Mouse (Mus musculus) thymus, adult 2 months (tissue): ENCODE measurements around the gene Rab35.

Experiments
- CTCF ChIP-seq: fragments of 200-500 bp; IDR thresholded peaks from 2 replicates; pipeline ENCODE4 v1.5.1; 2012; ENCODE audit warnings: mild to moderate bottlenecking, control low read depth, low read length, moderate library complexity, borderline replicate concordance; ENCODE audit not compliant: control insufficient read depth, poor library complexity, insufficient read depth; ENCODE audit errors: extremely low read depth
- POLR2A ChIP-seq: fragments of 200-500 bp; IDR thresholded peaks from 2 replicates; pipeline ENCODE4 v1.6.1; 2012; ENCODE audit warnings: mild to moderate bottlenecking, low read length, control low read depth, moderate library complexity; ENCODE audit not compliant: control insufficient read depth, poor library complexity, insufficient read depth; ENCODE audit errors: extremely low read depth

GRCm38 (mm10) chr5:115695191-115695770 is 63.6 kb downstream of the Rab35 start:
- TF ChIP-seq CTCF (no peak), POLR2A (no peak)
